Mouse (Mus musculus): ENCODE measurements around the gene Ints2.
"Not testable (repeated sequence)": the region's sequence is repeated elsewhere in the genome, so short reads cannot be mapped to it uniquely, and the experiment has no call there.

DNA sequence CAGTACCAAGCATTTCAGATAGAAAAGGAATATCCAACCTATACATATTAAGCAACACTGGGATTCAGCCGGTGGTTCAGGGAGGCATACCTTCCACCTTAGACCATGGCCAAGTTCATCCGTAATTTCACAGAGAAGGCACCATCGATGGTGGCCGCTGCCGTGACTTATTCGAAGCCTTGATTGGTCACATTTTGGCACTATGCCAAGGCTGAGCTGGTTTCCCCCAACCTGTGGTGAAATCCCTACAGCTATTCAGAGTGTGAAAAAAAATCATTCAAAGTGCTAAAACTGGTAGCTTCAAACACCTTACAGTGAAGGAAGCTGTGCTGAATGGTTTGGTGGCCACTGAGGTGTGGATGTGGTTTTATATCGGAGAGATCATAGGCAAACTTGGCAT lies 72.2 kb downstream of the Ints2 start:
- not testable (repeated sequence) for TF ChIP-seq POLR2A (IDR thresholded peaks at IDR 0.05; ENCODE audit: low read depth, low read length); CTCF (IDR thresholded peaks at IDR 0.05; ENCODE audit: extremely low read depth, insufficient read length, insufficient replicate concordance, low read depth, low read length)
